Mouse (Mus musculus) stomach, postnatal 0 days (tissue): Measurements from ENCODE around the gene Bves. TPM values are rescaled to one million over a fixed set of nuclear protein-coding genes. Genes with fewer than 3 reads are reported as not detected.
A peak's percentile ranks its signal among the peaks of the same experiment; 100 is the strongest.

ENCODE experiments used
- ATAC-seq: fragments of 200-750 bp; cut with Nextera tagmentation; 2 replicates; pipeline ENCODE4 v1.8.0; 2017; ENCODE audit not compliant: low FRiP score, low TSS enrichment
- DNase-seq: peaks from one replicate; pipeline ENCODE4 v3.0.0-alpha.2; 2016; ENCODE audit warnings: low spot score
- H3K27ac ChIP-seq: fragments of 300-500 bp; sonication (generic); replicated peaks from 2 replicates; pipeline ENCODE4 v1.5.1; 2014; ENCODE audit warnings: mild to moderate bottlenecking, control low read depth
- H3K27me3 ChIP-seq: fragments of 300-500 bp; sonication (generic); 2 replicates; pipeline ENCODE4 v1.6.1; 2014; ENCODE audit warnings: low read length; ENCODE audit not compliant: control insufficient read depth, insufficient read depth
- H3K36me3 ChIP-seq: fragments of 300-500 bp; sonication (generic); 2 replicates; pipeline ENCODE4 v1.6.1; 2014; ENCODE audit warnings: low read length, mixed read lengths; ENCODE audit not compliant: control insufficient read depth, insufficient read depth
- H3K4me1 ChIP-seq: fragments of 300-500 bp; sonication (generic); replicated peaks from 2 replicates; pipeline ENCODE4 v1.6.1; 2014; ENCODE audit warnings: antibody characterized with exemption; ENCODE audit not compliant: control insufficient read depth, insufficient read depth
- H3K4me2 ChIP-seq: fragments of 300-500 bp; sonication (generic); replicated peaks from 2 replicates; pipeline ENCODE4 v1.6.1; 2014; ENCODE audit warnings: low read depth, mild to moderate bottlenecking, control low read depth, moderate library complexity
- H3K4me3 ChIP-seq: fragments of 300-500 bp; sonication (generic); 2 replicates; pipeline ENCODE4 v1.5.1; 2014; ENCODE audit warnings: low read depth, low read length, control low read depth
- H3K9ac ChIP-seq: fragments of 300-500 bp; sonication (generic); 2 replicates; pipeline ENCODE4 v1.6.1; 2014; ENCODE audit warnings: mild to moderate bottlenecking, low read length, control low read depth, mixed read lengths
- H3K9me3 ChIP-seq: fragments of 300-500 bp; sonication (generic); 2 replicates; pipeline ENCODE4 v1.6.1; 2016; ENCODE audit warnings: low read length; ENCODE audit not compliant: control insufficient read depth
- CTCF ChIP-seq: IDR thresholded peaks from 2 replicates; pipeline ENCODE4 v1.5.1; 2016; ENCODE audit warnings: antibody characterized with exemption, low read depth, mild to moderate bottlenecking, moderate library complexity
- EP300 ChIP-seq: optimal IDR thresholded peaks from 2 replicates; pipeline ENCODE3; 2016; ENCODE audit warnings: antibody characterized with exemption
- WGBS: fragments of 180-500 bp; shearing (Covaris S2); extraction: QIAGEN DNeasy Blood & Tissue Kit; methylation state at CpG from one replicate; pipeline ENCODE4 v1.1.7; 2014; 5-methylcytosine and 5-hydroxymethylcytosine counted together
- polyA plus RNA-seq: library from polyadenylated mRNA; unstranded; fragments of >200 nt; fragmentation: Nextera tagmentation; extraction: Ambion mirVana; gene quantifications from 2 replicates; pipeline ENCODE4 v1.2.1, GENCODE M21; 2015

The Bves gene
- polyA plus RNA-seq, 1 experiment from 2014 or later = 5.3 TPM

DNA sequence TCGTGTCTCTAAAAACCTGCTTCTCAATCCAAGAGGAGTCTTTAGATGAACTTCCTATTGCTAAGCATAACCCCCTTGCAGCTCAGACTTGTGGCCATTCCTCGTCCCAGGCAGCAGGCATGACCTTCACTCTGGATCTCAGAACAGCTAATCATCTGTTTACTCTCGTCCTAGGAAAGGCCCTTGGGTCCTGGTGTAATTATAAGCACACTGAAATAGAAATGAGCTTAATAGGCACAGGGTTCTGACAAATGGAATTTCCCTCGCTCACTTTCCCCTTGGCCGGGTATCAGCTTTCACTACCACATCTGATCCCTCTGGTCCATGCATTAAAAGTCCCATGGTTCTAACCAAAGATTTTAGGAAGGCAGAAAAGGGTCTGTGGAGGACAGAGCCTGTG, 27.8 kb downstream of the Bves start:
- DNase-seq (no peak), ATAC-seq (no peak)
- no peak overlapping the region for H3K9ac ChIP-seq
- no peaks in the 10 kb centered on the region for H3K36me3 ChIP-seq
- no peaks in the 10 kb centered on the region for H3K9me3 ChIP-seq
- TF ChIP-seq CTCF = no peak
- no peak for TF ChIP-seq EP300
- no peaks in the 10 kb centered on the region for H3K27me3 ChIP-seq
- H3K4me2 ChIP-seq = no peak overlapping the region
- 32% methylated on average over 5 of the region's 5 CpGs for WGBS
- no peak overlapping the region for H3K27ac ChIP-seq
- H3K4me1 ChIP-seq = no peaks in the 10 kb centered on the region
- H3K4me3 ChIP-seq = no peak overlapping the region

DNA sequence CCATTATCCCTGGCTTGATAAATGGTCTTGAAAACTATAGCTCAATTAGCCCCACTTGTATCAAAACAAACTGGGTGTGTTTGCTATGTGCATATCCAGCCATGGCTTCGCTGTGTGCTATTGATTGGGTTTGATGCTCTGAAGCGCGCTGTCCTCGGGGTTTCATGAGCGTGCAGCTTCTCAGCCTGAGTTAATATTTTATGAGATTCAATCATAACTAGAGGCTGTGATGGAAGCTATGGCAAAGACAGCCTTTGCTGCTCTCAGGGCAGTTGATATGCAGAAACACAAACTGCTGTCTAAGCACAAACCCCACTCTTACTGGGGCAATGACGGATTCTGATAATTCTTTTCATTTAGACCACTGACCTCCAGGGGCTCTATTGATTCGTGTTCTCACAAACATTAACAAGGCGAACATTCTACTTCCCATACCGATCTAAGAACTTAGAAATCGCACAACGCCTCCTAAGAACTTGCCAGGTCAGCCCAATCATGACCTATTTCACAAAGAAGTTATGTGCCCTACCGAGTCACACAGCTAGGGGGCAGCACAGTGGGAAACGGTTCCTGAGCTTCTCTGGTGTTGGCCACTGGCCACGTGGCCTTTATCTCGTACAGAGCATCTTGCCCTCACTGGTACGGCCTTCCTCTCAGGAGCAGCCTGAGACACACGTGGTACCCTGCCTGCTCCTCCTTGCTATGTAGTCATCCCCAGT, 31.6 kb downstream of the Bves start:
- H3K4me1 ChIP-seq = no peaks in the 10 kb centered on the region
- WGBS = 85% methylated on average over 17 of the region's 17 CpGs
- H3K27me3 ChIP-seq = no peaks in the 10 kb centered on the region
- H3K27ac ChIP-seq = no peak overlapping the region
- H3K4me3 ChIP-seq = no peak overlapping the region
- H3K9ac ChIP-seq = no peak overlapping the region
- TF ChIP-seq EP300 (no peak), CTCF (peak; percentile 21; the same call in 1 of the 2 replicates)
- no peak overlapping the region for H3K4me2 ChIP-seq
- ATAC-seq (no peak), DNase-seq (no peak)
- no peaks in the 10 kb centered on the region for H3K36me3 ChIP-seq
- H3K9me3 ChIP-seq = no peaks in the 10 kb centered on the region

- H3K27me3 ChIP-seq = no peaks in the 10 kb centered on the region
- H3K4me2 ChIP-seq = no peak overlapping the region
- DNase-seq (no peak), ATAC-seq (no peak)
- H3K9me3 ChIP-seq = no peaks in the 10 kb centered on the region
- TF ChIP-seq CTCF (no peak), EP300 (no peak)
- H3K27ac ChIP-seq = no peak overlapping the region
- H3K4me1 ChIP-seq = no peaks in the 10 kb centered on the region
- WGBS = 53% methylated on average over 3 of the region's 3 CpGs
- H3K9ac ChIP-seq = no peak overlapping the region
- no peaks in the 10 kb centered on the region for H3K36me3 ChIP-seq
- H3K4me3 ChIP-seq = no peak overlapping the region
Observed at GRCm38 (mm10) chr10:45369639-45370038, 34.1 kb downstream of the Bves start.

DNA sequence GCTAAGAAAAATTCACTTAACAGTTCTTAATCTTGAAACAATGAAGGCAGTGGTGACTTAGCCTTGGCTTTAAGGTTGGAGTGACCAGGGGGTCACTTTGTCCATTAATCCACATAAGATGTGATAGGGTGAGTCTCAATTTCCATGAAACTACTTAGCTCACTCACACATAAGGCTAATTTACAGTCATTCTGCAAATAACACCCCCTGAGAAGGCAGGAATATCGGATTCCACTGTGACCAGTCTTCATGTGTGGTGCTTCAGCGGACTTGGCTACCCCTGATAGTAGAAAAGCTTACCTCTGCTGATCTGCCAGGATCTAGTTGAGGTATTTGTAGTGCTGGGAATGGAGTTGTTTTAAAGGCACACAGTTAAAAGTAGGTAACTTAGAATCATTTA, 35.0 kb downstream of the Bves start:
- H3K4me3 ChIP-seq = no peak overlapping the region

GRCm38 (mm10) chr10:45372994-45373692, 37.6 kb downstream of the Bves start:
- no peak overlapping the region for H3K9ac ChIP-seq
- DNase-seq (peak; percentile 70), ATAC-seq (0 out of 2 replicates have a peak, but pooled peaks have one; percentile 59)
- no peaks in the 10 kb centered on the region for H3K4me1 ChIP-seq
- H3K36me3 ChIP-seq = no peaks in the 10 kb centered on the region
- H3K27ac ChIP-seq = no peak overlapping the region
- TF ChIP-seq CTCF (peak; percentile 93), EP300 (no peak)
- no peak overlapping the region for H3K4me3 ChIP-seq
- no peak overlapping the region for H3K4me2 ChIP-seq
- H3K9me3 ChIP-seq = no peaks in the 10 kb centered on the region
- no peaks in the 10 kb centered on the region for H3K27me3 ChIP-seq
- WGBS = 41% methylated on average over 4 of the region's 4 CpGs

More for the DNA sequence above, 35.0 kb downstream of the Bves start:
- no peak overlapping the region for H3K27ac ChIP-seq
- H3K9me3 ChIP-seq = no peaks in the 10 kb centered on the region
- 72% methylated on average over 2 of the region's 2 CpGs for WGBS
- H3K36me3 ChIP-seq = no peaks in the 10 kb centered on the region
- H3K27me3 ChIP-seq = no peaks in the 10 kb centered on the region
- DNase-seq = no peak
- H3K4me2 ChIP-seq = no peak overlapping the region
- no peaks in the 10 kb centered on the region for H3K4me1 ChIP-seq
- TF ChIP-seq EP300 (no peak), CTCF (no peak)
- no peak overlapping the region for H3K9ac ChIP-seq
- ATAC-seq = no peak

DNA sequence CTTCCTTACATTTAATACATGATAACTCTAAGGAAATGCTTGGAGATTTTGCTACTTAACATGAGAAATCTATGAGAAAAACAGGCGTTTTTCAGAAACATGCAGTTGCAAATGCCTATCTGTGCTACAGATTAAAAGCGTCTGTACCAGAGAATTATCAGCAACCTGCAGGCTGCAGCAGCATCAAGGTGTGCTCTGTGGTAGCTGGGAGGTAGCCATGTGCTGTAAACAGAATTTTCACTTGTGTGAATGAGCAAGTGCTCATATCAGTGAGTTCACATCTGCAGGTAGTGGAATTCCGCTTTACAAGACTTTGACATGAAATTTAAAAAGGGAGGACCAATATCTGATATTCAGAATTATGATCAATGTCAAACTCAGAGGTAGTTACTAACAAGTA, 42.7 kb downstream of the Bves start:
- H3K9me3 ChIP-seq = no peaks in the 10 kb centered on the region
- H3K4me3 ChIP-seq = no peak overlapping the region
- DNase-seq (no peak), ATAC-seq (no peak)
- 85% methylated on average over 3 of the region's 3 CpGs for WGBS
- no peaks in the 10 kb centered on the region for H3K36me3 ChIP-seq
- H3K4me2 ChIP-seq = no peak overlapping the region
- no peak overlapping the region for H3K9ac ChIP-seq
- H3K27ac ChIP-seq = no peak overlapping the region
- no peaks in the 10 kb centered on the region for H3K4me1 ChIP-seq
- no peaks in the 10 kb centered on the region for H3K27me3 ChIP-seq
- TF ChIP-seq CTCF (no peak), EP300 (no peak)
